Mouse (Mus musculus) fibroblast of lung, adult 2 months (primary cell): Measurements from ENCODE around the gene Gm45234.
A peak's percentile ranks its signal among the peaks of the same experiment; 100 is the strongest.

Experiments used
- DNase-seq: peaks from one replicate; pipeline ENCODE4 v3.0.0-alpha.2; 2011; ENCODE audit warnings: low read depth

Gm45234 gene

GRCm38 (mm10) chr6:124767536-124767919 is 11.7 kb upstream of the Gm45234 start:
- DNase-seq = no peak

DNA sequence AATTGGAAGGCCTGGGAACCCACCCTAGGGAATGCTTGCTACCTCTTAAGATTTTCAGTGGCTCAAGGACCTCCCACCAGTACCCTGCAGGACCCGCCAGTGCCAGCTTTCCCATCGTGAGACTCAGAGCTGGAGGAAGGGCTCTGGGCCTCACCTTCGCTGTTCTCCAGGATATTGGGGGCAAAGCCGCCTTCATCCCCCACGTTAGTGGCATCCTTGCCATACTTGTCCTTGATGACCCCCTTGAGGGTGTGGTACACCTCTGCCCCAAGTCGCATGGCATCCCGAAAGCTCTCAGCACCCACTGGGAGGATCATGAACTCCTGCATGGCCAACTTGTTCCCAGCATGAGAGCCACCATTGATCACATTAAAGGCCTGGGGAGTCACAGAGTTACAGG is 10.1 kb upstream of the Gm45234 start:
- no peak for DNase-seq

- peak; percentile 46 for DNase-seq
Measured at GRCm38 (mm10) chr6:124759259-124759658, 3.4 kb upstream of the Gm45234 start.

DNA sequence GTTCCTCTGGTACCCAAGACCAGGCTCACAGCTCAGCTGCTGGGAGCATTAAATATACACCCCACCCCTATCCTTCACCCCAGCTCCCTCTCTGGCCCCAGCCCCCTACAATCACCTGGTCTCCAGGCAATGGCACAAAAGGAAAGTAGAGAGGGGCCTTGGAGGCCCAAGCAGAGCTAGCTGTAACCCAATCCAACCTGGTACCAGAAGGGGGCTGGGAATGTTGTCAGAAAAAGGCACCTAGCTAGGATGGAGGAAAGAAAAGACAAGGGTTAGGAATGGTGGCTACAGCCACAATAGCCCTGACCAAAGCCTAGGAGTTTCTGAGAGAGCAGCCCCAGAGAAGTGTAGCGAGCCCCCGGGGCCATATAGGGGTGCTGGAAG is 3.0 kb upstream of the Gm45234 start:
- DNase-seq = no peak

DNA sequence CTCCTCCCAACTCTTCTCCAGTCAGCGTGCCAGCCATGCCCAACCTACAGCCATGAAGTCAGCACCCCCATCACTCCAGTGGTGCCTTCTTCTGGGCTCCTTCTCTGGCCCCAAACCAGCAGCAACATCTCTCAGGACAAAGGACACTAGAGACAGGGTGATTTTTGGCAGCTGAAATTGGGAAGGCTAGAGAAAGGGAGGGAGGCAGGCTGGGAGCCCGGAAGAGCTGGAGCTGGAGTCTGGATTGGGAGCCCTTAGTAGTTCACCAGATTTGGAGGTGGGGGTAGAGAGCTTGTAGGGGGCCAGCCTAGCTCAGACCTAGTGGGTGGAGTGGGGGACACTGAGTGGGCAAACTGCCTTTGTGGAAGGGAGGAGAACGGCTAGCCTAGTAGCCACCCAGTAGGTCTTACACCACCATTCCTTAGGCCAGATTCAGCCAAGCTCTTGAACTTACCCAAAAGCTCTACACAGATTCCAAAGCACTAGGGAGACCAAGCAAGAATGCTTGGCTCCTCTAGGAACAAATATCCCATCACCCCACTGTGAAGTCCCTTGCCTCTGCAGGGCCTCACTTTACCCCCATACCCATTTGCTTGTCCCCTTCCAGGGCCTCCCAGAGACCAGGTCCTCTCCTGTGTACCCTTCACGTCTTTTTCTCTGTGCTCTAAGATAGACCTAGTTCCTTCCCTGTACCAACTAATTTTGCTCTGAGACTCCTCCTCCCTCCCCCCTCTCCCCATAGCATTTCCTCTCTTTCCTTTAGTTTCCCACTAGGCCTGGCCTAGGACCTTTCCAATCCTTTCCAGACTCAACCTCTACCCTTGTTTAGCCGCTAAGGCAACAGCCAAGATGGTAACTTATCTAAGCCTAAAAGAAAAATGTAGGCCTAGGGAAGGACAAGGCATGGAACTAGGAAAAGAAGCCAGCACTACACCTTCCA is 2.4 kb upstream of the Gm45234 start:
- DNase-seq = peak; percentile 27

DNA sequence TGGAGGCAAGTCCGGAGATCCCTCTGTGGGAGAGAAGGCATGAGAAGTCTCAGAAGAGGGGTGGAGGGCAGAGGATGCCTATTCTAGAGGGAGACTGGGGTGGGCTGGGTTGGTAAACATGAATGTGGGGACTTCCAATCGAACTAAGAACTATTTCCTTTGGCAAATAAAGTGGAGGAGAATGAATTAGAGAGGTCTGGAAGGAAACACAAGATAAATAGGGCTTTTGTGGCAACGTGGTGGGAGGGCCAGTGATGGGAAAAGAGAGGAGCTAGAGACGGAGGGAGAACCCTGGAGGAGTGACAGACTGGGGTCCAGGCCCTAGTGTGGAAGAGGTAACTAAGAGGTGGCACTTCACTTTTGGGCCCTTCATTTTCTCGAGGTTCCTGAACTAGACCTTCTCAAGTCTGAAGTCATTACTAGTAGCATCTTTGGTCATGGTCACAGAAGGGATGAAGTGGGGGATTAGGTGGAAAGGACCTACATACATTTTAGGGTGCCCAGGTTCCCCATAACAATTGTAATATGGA is 1.6 kb upstream of the Gm45234 start:
- DNase-seq = no peak

GRCm38 (mm10) chr6:124756652-124757350 is 980 bp upstream of the Gm45234 start:
- DNase-seq = peak; percentile 36

- DNase-seq = no peak
Measured at GRCm38 (mm10) chr6:124755306-124755705, 515 bp downstream of the Gm45234 start.

DNA sequence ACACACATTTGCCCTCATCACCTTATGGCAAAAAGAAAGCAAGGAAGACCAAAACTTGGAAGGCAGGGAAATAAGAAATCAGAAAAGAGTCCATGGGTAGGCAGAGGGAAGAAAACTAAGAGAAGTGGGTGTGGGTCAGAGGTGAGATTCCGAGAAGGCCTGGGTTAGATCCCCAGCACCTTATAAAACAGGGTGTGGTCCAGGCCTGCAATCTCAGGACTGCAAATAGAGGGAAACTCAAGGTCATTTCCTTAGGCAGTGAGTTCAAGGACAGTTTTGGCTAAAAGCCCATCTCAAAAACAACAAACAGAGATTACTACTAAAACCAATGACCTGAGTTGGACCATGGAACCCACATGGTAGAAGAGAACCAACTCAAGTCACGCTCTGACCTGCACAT is 2.0 kb downstream of the Gm45234 start:
- no peak for DNase-seq

DNA sequence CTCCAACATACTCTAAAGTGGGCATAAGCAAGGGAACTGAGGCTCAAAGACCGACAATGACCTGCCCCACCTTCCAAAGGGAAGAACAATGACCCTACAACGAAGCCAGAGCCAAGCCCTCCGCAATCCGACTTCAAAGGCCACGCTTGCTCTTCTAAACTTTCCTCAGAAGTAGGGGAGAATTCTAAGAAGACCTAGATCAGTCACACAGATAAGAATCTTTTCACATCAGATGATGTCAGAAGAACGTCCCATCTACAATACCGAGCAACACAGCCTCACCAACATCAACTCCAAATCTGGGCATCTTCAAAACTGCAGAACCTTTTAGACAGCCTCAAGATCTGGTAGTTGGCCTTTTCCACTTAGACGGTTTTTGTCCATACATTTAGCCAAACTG is 5.4 kb downstream of the Gm45234 start:
- no peak for DNase-seq

GRCm38 (mm10) chr6:124746654-124747632 is 8.9 kb downstream of the Gm45234 start:
- DNase-seq = no peak

- DNase-seq = no peak
Measured at GRCm38 (mm10) chr6:124746296-124746605, 9.6 kb downstream of the Gm45234 start.

DNA sequence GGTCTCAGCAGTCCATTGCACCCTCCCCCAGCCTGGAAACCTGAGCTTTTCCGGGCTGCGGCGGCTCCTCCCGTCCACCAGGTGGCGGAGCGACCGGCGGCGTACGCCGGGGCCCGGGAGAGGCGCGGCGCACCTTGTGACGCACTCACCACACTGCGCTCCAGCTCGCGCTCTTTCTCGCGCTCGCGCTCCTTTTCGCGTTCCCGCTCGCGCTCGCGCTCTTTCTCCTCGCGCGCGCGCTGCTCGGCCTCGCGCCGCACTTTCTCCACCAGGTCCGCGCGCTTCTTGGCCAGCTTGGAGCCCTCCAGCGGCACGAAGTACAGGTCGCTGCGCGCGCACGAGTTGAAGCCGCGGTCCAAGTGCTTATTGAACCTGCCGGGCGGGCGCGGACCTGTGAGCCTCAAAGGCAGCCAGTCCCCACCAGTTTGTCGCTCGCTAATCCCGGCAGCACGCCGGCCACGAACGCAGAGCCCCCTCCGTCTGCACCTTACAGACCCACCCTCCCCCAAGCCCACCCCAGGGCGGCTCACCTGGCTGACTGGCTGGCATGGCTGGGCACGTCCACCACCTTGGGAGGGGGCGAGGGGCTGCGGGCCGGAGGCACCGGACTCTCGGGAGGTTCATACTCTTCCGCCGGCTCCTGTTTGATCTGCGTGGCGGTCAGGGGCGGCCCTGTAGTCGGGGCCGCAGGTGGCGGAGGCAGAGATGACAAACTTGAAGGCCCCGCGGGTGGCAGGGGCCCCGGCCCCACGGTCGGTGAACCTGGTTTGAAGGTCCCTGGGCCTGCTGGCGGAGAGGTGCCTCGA is 10.1 kb downstream of the Gm45234 start:
- peak; percentile 83 for DNase-seq

DNA sequence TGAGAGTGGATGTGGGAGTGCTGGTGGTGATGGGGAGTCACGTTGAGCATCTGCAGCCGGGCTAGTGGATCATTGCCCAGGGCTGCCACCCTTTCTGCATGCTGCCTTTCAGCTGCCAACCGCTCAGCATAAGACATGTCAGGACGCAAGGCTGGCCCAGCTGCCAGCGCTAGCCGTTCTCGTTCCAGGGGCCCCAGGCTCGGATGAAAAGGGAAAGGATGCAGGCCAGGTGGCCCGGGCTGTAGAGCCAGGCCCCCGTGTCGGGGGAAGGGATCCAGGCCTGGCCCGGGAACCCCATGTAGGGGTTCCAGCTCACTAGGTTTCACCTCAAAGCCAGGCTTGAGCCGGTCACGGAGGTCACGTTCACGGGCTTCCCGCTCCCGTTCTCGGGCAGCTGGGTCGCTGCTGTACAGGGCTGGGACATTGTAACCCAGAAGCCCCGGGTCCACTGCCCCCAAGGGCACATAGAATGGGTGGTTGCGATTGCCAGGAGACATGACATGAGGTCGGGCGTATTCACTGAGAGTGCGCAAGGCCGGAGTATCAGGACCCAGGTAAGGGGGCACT is 11.0 kb downstream of the Gm45234 start:
- DNase-seq = no peak

DNA sequence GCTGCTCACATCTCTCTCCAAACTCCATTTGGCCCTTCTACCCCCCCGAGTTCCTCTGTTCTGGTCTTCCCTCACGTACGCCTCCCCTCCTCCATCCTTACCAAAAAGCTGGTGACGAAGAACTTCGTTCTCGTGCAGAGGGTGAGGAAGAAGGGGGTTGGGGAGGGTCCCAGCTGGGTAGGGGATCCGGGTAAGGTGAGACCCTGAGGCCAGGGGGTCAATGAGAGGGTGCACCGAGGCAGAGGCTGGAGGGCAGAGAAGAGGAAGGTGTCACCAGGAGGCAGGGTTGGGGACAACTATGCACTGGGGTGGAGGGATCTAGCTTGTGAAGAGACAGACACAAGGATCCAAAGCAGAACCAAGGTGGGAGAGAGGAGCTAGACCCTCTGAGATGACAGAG is 12.2 kb downstream of the Gm45234 start:
- no peak for DNase-seq

DNA sequence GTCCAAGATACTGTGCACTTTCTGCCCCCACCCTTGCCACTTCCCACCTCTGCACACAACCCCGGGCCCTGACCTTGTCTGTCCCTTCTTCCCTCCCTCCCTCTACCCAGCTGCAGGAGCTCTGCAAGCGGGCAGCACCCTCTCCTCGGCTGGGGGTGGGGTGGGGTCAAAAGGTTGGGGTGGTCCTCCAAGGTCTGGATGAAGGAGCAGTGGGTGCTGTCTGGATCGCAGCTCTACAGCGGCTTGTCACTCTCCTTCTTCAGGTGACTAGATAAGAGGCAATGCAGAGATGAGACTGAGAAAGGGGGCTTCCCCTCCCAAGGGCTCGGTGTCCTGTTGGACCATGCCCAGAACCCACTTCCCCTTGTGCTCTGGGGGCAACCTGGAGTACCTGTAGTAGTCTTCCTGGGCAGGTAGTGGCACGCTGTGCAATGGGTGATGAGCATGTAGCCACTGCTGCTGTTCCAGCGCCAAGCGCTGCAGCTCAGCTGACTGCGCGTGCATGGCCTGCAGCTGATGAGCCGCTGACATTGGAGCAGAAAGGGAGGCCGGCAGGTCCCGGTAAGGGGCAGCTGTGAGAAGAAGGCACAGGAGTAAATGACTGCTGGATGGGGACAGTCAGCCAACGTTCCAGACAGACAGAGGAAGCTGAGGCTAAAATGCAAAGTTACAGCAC is 12.8 kb downstream of the Gm45234 start:
- no peak for DNase-seq

DNA sequence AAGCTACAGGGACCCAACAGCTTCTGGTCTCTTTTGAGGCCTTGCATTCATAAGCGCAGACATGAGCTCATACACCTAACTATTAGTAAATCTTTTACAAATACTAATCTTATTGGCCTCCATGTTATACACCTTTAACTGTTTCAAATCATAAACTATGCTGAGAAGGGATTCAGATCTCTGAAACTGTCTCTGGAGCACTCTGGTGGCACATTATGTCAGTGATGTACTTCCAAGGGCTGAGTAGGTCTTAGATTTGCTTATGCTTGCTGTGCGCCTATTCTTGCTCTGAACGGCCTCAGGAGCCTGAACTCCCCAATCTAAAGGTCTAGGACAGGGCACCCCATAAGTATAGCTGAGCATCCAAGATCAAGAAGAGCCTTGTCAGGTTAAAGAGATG is 14.0 kb downstream of the Gm45234 start:
- DNase-seq = no peak

DNA sequence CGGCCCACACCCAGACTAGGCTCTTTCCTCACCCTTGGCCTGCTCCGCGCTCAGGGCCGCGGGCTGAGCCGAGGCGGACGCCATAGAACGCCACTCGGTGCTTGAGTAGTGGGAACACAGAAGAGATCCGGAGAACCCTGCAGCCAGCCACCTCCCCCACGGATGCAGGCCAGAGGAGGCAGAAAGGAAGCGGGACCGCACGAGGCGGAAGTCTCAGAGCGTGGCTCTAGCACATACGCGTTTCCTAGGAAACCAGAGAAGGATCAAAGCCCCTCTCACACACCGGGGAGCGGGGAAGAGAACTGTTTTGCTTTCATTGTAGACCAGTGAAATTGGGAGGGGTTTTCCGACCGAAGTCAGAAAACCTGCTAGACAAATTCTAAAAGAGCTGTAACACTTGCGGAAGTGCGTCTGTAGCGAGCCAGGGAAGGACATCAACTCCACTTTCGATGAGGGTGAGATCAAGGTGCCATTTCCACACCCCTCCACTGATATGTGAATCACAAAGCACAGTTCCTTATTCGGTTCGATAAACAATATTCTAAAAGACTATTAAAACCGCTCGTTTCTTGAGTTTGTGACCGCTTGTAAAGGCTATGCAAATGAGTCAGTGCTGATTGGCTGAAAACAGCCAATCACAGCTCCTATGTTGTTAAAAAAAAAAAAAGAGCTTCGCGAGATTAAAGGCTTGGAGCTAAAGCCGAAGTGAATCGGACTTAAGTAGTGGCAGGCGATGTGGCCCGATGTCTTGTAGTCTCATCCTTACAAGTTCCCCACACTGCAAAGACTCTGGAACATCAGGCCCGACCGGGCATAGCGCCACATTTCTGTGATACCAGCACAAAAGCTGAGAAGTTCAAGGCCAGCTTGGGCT is 14.7 kb downstream of the Gm45234 start, which contains the start of gene Grcc10:
Grcc10 (minus strand) TSS at position 487 of the 874 bp plus-strand sequence.
- peak; percentile 82 for DNase-seq

GRCm38 (mm10) chr6:124740211-124740887 is 15.5 kb downstream of the Gm45234 start:
- no peak for DNase-seq
